Mouse (Mus musculus): ENCODE measurements around the gene Cers1. TPM values are rescaled to one million over a fixed set of nuclear protein-coding genes. Genes with fewer than 3 reads are reported as not detected.

The Cers1 gene
- polyA plus RNA-seq, 1 experiment from 2014 or later = 0.63 TPM

DNA sequence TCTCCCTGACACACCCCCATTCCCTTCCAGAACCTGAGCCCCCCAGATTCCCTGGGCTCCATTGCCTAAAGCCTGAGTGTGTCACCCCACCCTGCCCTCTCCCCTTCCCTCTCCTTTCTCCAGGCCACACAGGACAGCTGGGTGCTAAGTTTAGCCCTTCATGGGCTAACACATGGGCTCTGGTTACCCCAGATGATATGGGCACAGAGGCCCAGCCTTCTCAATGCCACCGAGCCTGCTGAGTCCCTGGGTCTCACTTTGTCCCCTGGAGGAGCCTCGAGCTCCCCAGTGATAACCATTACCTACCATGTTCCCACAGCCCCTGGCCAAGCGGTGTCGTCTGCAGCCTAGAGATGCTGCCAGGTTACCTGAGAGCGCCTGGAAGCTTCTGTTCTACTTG lies 2.3 kb downstream of the Cers1 start:
- Histone ChIP-seq H3K4me3 (no peak overlapping the region), H3K4me1 (peaks cover 22% of the 10 kb centered on the region), H3K4me2 (no peak overlapping the region), H3K27ac (no peak overlapping the region), H3K36me3 (peaks cover 10% of the 10 kb centered on the region), H3K27me3 (replicated peaks) (peaks cover 51% of the 10 kb centered on the region), H3K9ac (no peak overlapping the region), H3K9me3 (replicated peaks) (no peaks in the 10 kb centered on the region)
- no peak for ATAC-seq
- WGBS (ENCODE audit: insufficient replicate concordance) = 60% methylated on average over 5 of the region's 5 CpGs

DNA sequence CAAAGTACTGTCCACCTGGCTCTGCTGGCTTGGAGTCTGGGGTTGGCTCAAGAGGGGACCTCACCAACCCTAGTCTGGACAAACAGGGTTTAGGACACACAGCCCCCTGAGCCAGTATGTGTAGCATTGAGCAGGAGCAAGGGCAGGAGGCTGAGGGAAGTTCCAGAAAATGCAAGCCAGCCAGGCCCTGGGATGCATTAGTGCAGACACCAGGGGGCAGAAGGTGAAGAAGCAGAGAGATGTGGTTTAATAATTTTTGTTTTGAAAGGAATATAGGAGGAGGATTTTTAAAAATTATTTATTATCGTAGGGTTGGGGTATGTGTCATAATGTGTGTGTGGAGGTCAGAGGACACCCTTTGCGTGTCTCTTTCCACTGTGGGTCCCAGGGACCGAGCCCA lies 8.1 kb downstream of the Cers1 start:
- Histone ChIP-seq H3K4me2 (no peak overlapping the region), H3K4me3 (no peak overlapping the region), H3K27me3 (replicated peaks) (peaks cover 15% of the 10 kb centered on the region), H3K9me3 (replicated peaks) (no peaks in the 10 kb centered on the region), H3K27ac (no peak overlapping the region), H3K36me3 (no peaks in the 10 kb centered on the region), H3K4me1 (peaks cover 22% of the 10 kb centered on the region), H3K9ac (no peak overlapping the region)
- 78% methylated on average over 3 of the region's 3 CpGs for WGBS (ENCODE audit: insufficient replicate concordance)
- ATAC-seq = no peak

DNA sequence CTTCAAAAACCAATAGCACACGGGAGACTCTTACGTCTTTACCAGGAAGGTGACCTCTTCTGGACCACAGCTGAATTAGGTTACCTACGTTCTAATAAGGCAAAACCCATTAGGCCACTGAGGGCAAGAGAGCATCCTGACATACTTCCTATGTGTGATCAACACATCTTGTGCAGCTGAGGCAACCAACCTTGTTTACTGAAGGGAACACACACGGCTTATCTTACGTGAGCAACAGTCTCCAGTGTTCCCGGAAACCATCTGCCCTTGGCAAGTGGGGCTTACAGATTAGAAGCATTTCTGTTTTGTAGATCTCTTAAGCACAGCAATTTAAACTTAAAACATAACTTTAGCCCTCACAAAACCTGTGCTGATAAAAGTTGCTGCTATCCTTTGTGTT lies 11.9 kb downstream of the Cers1 start:
- H3K9ac ChIP-seq = peak overlapping the region; percentile 40
- peaks cover 57% of the 10 kb centered on the region for H3K4me1 ChIP-seq
- H3K27ac ChIP-seq = peak overlapping the region; percentile 92
- WGBS (ENCODE audit: insufficient replicate concordance) = 60% methylated on average over 6 of the region's 6 CpGs
- H3K4me2 ChIP-seq = peak overlapping the region; percentile 19
- peak; percentile 81 for ATAC-seq
- H3K36me3 ChIP-seq = peaks cover 21% of the 10 kb centered on the region
- peaks cover 23% of the 10 kb centered on the region for H3K27me3 ChIP-seq (replicated peaks)
- H3K4me3 ChIP-seq = no peak overlapping the region
- no peaks in the 10 kb centered on the region for H3K9me3 ChIP-seq (replicated peaks)

DNA sequence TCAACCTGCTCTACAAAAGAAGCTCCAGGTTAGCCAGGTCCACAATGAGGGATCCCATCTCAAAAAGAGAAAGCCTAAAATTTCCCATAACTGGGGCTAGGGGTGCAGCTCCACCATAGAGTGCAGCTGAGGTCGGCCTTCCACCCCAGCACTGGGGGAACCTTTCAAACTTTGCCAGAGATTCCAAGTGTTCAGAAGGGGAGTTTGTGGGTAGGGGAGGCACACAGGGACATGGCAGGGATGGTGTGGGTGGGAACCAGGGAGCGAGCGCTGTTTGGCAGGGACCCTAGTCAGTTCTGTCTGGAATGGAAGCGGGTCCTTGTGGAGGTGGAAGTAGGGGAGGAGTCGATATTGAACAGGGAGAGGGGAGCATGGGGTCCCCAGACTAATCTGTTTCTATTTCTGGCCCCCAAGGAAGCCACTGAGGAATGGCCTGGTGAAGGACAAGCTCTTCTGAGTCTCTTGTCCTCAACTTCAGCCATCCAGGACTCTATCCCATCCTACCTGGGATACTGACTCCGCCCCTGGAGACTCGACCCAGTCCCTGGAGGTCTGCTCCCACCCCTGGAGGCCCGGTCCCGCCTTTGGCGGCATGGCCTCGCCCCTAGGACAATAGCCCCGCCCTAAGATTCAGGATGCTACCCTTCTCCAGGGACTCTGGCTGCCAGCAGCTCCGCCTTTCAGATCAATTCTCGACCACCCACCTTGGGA lies 13.7 kb downstream of the Cers1 start, which contains the start of gene Gdf1:
TSS of gene Gdf1 (plus strand) at position 694 of the 711 bp plus-strand sequence.
- H3K27me3 ChIP-seq (replicated peaks) = peaks cover 18% of the 10 kb centered on the region
- H3K4me3 ChIP-seq = peak within 1 kb of the TSS; percentile 1; the same call in 1 of the 2 replicates
- peaks cover 39% of the 10 kb centered on the region for H3K36me3 ChIP-seq
- H3K27ac ChIP-seq = peak within 1 kb of the TSS; percentile 92
- ATAC-seq = no peak
- peaks cover 58% of the 10 kb centered on the region for H3K4me1 ChIP-seq
- WGBS (ENCODE audit: insufficient replicate concordance) = 42% methylated on average over 14 of the region's 14 CpGs
- H3K4me2 ChIP-seq = peak within 1 kb of the TSS; percentile 43
- no peaks in the 10 kb centered on the region for H3K9me3 ChIP-seq (replicated peaks)
- no peak within 1 kb of the TSS; the same call in 1 of the 2 replicates for H3K9ac ChIP-seq

DNA sequence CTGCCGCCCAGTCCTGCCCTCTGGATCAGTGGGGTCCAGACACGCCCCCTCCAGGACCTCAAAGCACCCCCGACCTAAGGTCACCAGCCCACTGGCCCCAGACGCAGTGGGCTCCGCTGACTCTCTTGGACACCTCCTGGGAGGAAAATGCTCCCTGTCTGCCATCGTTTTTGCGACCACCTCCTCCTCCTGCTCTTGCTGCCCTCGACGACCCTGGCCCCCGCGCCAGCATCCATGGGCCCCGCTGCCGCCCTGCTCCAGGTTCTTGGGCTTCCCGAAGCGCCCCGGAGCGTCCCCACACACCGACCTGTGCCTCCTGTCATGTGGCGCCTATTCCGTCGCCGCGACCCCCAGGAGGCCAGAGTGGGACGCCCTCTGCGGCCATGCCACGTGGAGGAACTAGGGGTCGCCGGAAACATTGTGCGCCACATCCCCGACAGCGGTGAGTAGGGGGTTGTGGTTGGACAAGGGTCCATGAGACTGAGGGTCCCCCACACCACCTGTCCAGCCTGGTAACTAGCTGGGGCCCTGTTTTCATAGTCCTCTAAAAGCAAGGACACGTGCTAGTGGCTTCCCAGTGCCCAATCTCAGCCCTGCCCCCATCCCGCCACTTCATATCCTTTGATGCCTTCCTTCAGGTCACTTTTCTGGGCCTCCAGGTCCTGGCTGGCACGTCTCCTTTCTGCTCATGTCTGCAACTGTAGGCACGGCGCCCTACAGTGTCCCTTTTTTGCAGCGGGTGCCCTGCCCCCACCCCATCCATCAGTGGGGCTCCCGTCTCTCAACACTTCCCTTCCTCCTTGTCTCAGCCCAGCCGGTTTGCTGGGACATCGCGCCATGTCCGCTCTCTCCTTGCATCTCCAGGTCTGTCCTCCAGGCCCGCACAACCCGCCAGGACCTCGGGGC lies 14.5 kb downstream of the Cers1 start:
- peak; percentile 8; the same call in 1 of the 2 replicates for ATAC-seq
- H3K9me3 ChIP-seq (replicated peaks) = no peaks in the 10 kb centered on the region
- peak overlapping the region; percentile 43 for H3K4me2 ChIP-seq
- 26% methylated on average over 45 of the region's 45 CpGs for WGBS (ENCODE audit: insufficient replicate concordance)
- H3K27ac ChIP-seq = no peak overlapping the region
- H3K4me3 ChIP-seq = peak overlapping the region; percentile 1; the same call in 1 of the 2 replicates
- H3K9ac ChIP-seq = no peak overlapping the region; the same call in 1 of the 2 replicates
- H3K36me3 ChIP-seq = peaks cover 47% of the 10 kb centered on the region
- peaks cover 58% of the 10 kb centered on the region for H3K4me1 ChIP-seq
- H3K27me3 ChIP-seq (replicated peaks) = peaks cover 18% of the 10 kb centered on the region

DNA sequence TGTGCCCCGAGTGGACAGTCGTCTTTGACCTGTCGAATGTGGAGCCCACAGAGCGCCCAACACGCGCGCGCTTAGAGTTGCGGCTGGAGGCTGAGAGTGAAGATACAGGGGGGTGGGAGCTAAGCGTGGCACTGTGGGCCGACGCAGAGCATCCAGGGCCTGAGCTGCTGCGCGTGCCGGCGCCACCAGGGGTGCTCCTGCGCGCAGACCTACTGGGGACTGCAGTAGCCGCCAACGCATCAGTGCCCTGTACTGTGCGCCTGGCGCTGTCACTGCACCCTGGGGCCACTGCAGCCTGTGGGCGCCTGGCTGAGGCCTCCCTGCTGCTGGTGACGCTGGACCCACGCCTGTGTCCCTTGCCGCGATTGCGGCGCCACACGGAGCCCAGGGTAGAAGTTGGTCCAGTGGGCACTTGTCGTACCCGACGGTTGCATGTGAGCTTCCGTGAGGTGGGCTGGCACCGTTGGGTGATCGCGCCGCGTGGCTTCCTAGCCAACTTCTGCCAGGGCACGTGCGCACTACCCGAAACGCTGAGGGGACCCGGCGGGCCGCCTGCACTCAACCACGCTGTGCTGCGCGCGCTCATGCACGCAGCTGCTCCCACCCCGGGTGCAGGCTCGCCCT lies 15.3 kb downstream of the Cers1 start:
- H3K4me2 ChIP-seq = peak overlapping the region; percentile 43
- 54% methylated on average over 53 of the region's 53 CpGs for WGBS (ENCODE audit: insufficient replicate concordance)
- H3K36me3 ChIP-seq = peaks cover 55% of the 10 kb centered on the region
- ATAC-seq = peak; percentile 48
- no peaks in the 10 kb centered on the region for H3K9me3 ChIP-seq (replicated peaks)
- H3K27me3 ChIP-seq (replicated peaks) = peaks cover 18% of the 10 kb centered on the region
- no peak overlapping the region for H3K9ac ChIP-seq
- H3K27ac ChIP-seq = no peak overlapping the region
- peak overlapping the region; percentile 1; the same call in 1 of the 2 replicates for H3K4me3 ChIP-seq
- peaks cover 55% of the 10 kb centered on the region for H3K4me1 ChIP-seq

DNA sequence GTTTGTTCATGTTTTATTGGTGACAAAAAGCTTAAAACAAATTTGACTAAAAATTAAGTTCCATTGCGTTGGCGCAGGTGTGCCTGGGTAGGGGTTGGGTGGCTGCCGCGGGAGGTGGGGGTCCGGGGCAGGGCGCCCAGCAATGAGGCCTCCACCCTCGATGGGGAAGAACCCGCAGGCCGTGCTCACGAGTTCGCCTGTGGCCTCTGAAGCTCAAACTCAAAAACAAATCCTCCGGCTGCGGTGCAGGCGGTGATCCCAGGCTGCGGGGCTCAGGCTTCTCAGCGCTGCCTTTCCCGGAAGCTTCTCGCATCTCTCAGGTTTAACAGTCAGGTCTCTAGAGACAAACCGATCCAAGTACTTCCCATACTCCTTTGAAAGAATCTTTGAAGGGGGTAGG lies 16.0 kb downstream of the Cers1 start:
- Histone ChIP-seq H3K36me3 (peaks cover 61% of the 10 kb centered on the region), H3K4me3 (0 out of 2 replicates have a peak overlapping the region, but pooled peaks have one; percentile 1), H3K27me3 (replicated peaks) (peaks cover 18% of the 10 kb centered on the region), H3K4me1 (peaks cover 55% of the 10 kb centered on the region), H3K9ac (no peak overlapping the region), H3K27ac (no peak overlapping the region), H3K9me3 (replicated peaks) (no peaks in the 10 kb centered on the region), H3K4me2 (no peak overlapping the region)
- no peak for ATAC-seq
- WGBS (ENCODE audit: insufficient replicate concordance) = 90% methylated on average over 19 of the region's 19 CpGs

DNA sequence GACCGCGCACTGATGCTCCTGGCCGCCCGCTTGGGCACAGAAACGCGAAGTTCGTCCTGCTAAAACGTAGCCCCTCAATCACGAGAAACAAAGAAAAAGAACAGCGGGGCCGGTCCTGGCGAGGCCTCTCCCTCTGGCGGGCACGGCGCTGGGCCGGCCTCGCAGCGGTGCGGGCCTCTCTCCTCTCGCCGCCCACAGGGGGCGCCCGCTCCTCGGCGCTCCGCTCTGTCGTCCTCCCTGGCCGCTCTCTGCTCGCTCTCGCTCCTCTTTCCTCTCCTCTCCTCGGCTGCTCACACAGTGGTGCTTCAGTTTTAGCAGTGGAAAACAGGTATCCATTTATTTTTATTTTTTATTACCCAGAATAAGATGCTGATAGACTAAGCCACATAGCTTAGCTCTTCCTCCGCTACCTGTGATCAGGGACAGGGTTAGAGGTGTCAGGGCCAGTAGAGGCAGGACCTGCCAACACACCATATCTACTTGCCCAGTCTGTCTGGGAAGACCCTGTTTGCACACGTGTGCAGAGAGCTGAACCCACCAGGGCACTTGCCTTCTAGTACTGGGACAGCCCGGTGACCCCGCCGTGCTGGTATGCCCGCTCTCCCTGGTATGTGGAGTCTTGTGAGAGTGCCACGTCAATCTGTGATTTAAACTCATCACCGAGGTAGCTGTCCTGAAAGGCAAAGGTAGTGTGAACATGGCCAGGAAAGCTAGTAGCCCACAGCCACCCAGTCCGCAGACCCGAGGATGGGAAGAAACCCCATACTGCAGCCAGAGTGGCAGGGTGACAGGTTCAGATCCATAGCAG lies 16.7 kb downstream of the Cers1 start:
- Histone ChIP-seq H3K36me3 (peaks cover 69% of the 10 kb centered on the region), H3K27me3 (replicated peaks) (peaks cover 18% of the 10 kb centered on the region), H3K27ac (no peak overlapping the region), H3K4me3 (no peak overlapping the region), H3K9me3 (replicated peaks) (no peaks in the 10 kb centered on the region), H3K9ac (no peak overlapping the region), H3K4me2 (no peak overlapping the region), H3K4me1 (peaks cover 51% of the 10 kb centered on the region)
- ATAC-seq = peak; percentile 28; the same call in 1 of the 2 replicates
- WGBS (ENCODE audit: insufficient replicate concordance) = 53% methylated on average over 41 of the region's 41 CpGs

DNA sequence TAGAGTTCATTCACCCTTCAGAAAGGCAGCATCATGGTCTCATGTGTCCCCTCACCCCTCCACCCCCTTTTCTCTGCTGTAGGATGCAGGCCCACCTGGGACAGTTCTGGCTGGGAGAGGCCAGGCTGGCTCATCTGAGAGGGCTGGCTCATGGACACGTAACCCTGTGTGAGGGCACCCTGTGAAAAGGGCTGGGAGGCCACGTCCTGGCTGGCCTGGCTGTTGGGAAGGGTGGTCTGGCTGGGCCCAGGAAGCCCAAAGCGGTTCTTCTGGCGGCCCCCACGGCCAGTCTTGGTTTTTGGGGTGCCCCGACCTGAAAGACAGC lies 17.3 kb downstream of the Cers1 start:
- WGBS (ENCODE audit: insufficient replicate concordance) = 90% methylated on average over 6 of the region's 6 CpGs
- H3K27me3 ChIP-seq (replicated peaks) = peaks cover 18% of the 10 kb centered on the region
- no peaks in the 10 kb centered on the region for H3K9me3 ChIP-seq (replicated peaks)
- peaks cover 46% of the 10 kb centered on the region for H3K4me1 ChIP-seq
- no peak overlapping the region for H3K27ac ChIP-seq
- no peak for ATAC-seq
- no peak overlapping the region for H3K4me3 ChIP-seq
- H3K9ac ChIP-seq = no peak overlapping the region
- no peak overlapping the region for H3K4me2 ChIP-seq
- H3K36me3 ChIP-seq = peaks cover 74% of the 10 kb centered on the region

DNA sequence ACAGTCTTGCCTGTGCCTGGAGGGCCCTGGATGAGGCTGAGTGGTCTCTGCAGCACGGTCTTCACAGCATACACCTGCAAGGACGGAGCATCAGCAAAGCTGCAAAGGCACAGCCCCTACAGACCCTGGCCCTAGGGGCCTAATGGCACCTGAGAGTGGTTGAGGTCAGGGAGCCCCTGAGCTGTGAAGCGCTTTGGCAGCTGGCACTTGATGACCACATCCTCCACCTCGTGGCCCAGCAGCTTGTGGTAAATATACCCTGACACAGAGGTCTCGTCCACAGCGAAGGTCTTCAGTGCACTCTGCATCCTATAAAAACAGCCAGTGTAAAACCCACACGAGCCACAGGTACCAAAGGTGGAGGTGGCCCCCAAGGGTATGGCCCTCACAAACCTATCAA lies 23.4 kb downstream of the Cers1 start:
- WGBS (ENCODE audit: insufficient replicate concordance) = 88% methylated on average over 7 of the region's 7 CpGs
- H3K9ac ChIP-seq = no peak overlapping the region
- no peak overlapping the region for H3K4me2 ChIP-seq
- no peaks in the 10 kb centered on the region for H3K27me3 ChIP-seq (replicated peaks)
- no peaks in the 10 kb centered on the region for H3K4me1 ChIP-seq
- no peak for ATAC-seq
- H3K9me3 ChIP-seq (replicated peaks) = no peaks in the 10 kb centered on the region
- no peak overlapping the region for H3K27ac ChIP-seq
- peaks cover 100% of the 10 kb centered on the region for H3K36me3 ChIP-seq
- no peak overlapping the region for H3K4me3 ChIP-seq

DNA sequence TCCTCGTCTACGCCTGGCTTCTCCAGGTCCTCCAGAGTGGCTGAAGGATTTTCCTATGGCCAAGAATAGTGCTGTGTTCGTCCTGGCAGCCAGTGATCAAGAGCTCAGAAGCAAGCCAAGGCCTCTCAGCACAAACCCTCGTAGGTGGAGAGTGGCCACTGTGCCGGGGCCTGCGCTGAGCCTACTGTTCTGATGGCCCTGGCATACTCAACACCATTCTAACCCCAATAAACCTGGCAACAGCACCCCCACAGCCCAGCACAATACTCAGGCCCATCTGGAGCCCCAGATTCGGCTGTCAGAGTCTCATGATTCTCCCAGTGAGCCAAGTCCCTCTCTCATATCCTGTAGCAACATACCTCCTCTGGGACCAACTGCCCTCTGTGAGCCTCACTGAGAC lies 25.1 kb downstream of the Cers1 start:
- Histone ChIP-seq H3K9ac (no peak overlapping the region), H3K4me2 (no peak overlapping the region), H3K36me3 (peaks cover 93% of the 10 kb centered on the region), H3K9me3 (replicated peaks) (no peaks in the 10 kb centered on the region), H3K27me3 (replicated peaks) (no peaks in the 10 kb centered on the region), H3K4me1 (peaks cover 15% of the 10 kb centered on the region), H3K27ac (no peak overlapping the region; the same call in 1 of the 2 replicates), H3K4me3 (no peak overlapping the region)
- 88% methylated on average over 7 of the region's 7 CpGs for WGBS (ENCODE audit: insufficient replicate concordance)
- no peak for ATAC-seq

Measured in liver, embryonic 12.5 days (tissue).